Mouse (Mus musculus) macrophage (primary cell): ENCODE measurements around the gene Orc4. TPM values are rescaled to one million over a fixed set of nuclear protein-coding genes. Genes with fewer than 3 reads are reported as not detected.
"Not testable (repeated sequence)": the region's sequence is repeated elsewhere in the genome, so short reads cannot be mapped to it uniquely, and the experiment has no call there.

Experiments
- H3K27ac ChIP-seq: fragments of 350-480 bp; formaldehyde crosslinking; 2 replicates; pipeline ENCODE4 v1.9.0; 2021
- H3K36me3 ChIP-seq: fragments of 350-480 bp; formaldehyde crosslinking; 2 replicates; pipeline ENCODE4 v1.9.0; 2021; ENCODE audit errors: inconsistent target
- H3K4me3 ChIP-seq: fragments of 350-480 bp; formaldehyde crosslinking; 2 replicates; pipeline ENCODE4 v1.9.0; 2021; ENCODE audit errors: inconsistent target
- H3K79me2 ChIP-seq: fragments of 350-480 bp; formaldehyde crosslinking; 2 replicates; pipeline ENCODE4 v1.9.0; 2021; ENCODE audit errors: inconsistent target
- WGBS: methylation state at CpG from one replicate; pipeline ENCODE4 v1.1.7; 2026; ENCODE audit warnings: inconsistent platforms; ENCODE audit not compliant: missing documents; 5-methylcytosine and 5-hydroxymethylcytosine counted together
- polyA plus RNA-seq: library from polyadenylated mRNA; stranded (reverse); fragments of 250-400 nt; gene quantifications from 3 replicates; pipeline ENCODE4 v1.2.4, GENCODE M21; 2018; ENCODE audit warnings: inconsistent platforms

The Orc4 gene
- polyA plus RNA-seq, 1 experiment from 2014 or later: 33.2 TPM

DNA sequence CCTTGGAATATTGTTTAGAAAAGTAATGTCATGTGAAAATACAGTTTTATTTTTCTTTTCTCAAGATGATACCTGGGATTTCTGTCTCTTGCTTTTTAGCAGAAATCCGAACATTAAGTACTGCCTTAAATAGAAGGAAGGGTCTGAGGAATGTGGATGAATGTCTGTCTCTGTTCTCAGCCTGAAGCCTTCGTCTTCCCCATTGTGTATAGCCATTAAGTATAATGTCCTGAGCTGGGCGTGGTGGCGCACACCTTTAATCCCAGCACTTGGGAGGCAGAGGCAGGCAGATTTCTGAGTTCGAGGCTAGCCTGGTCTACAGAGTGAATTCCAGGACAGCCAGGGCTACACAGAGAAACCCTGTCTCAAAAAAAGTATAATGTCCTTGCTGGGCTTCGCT, 84.5 kb downstream of the Orc4 start:
- not testable (repeated sequence) for H3K27ac ChIP-seq, H3K79me2 ChIP-seq, H3K4me3 ChIP-seq, H3K36me3 ChIP-seq
- 100% methylated on average over 5 of the region's 6 CpGs for WGBS

Other genes starting within 250 kb of the Orc4 start
- 2.2 to 2.4 TPM (median 2.4 TPM) in 3 replicates for gene Acvr2a, start 136.2 kb downstream of the Orc4 start, polyA plus RNA-seq
- 13.3 to 14.3 TPM (median 13.8 TPM) in 3 replicates for gene Mbd5, start 769 bp downstream of the Orc4 start, polyA plus RNA-seq